In the genomic region with DNA sequence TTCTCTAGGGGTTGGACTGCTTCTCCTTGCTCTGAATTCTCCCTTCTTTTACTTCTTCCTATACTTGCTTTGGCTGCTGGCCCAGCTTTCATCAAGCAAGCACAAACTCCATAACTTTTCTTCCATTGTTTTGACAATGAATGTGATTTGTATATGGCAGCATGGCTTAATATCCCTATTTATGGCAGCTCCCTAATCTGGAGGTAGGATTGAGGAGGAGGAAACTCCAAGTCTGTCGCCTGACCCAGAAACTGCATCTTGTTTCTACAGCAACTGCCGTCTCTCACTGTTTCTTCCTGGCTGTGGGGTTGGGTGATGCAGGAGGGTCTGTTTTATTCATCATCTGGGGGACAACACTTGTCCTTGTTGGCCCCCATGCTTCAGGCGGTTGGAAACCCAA, we compare ENCODE assay signal across 13 mouse cellular contexts.
"Had no signal": no experiment of that assay in that cellular context is flagged by ENCODE, and none has a peak within 500 bp of the region (broad histone marks: within the 10 kb centered on the region; RNA-seq: fewer than 3 reads in every experiment).

No protein-coding gene starts in this region.

- H3K9me3 ChIP-seq: liver, embryonic 13.5 days had no signal

- DNase-seq: kidney, adult 18-20 months; kidney, adult 9 months; kidney, postnatal 14 days; kidney, postnatal 4 days; liver, embryonic 13.5 days; lung, adult 2 months; lung, postnatal 14 days; lung, postnatal 4 days; midbrain, embryonic 14.5 days; right cerebral cortex, postnatal 4 days; thymus, adult 18-20 months; thymus, postnatal 36 days had no signal

- H3K27ac ChIP-seq: liver, embryonic 13.5 days had no signal

- H3K27me3 ChIP-seq: liver, embryonic 13.5 days had no signal

- H3K4me1 ChIP-seq: liver, embryonic 13.5 days had no signal

- H3K4me2 ChIP-seq: liver, embryonic 13.5 days; midbrain, embryonic 11.5 days had no signal

- H3K4me3 ChIP-seq: liver, embryonic 13.5 days had no signal

- H3K36me3 ChIP-seq: liver, embryonic 13.5 days had no signal

- H3K9ac ChIP-seq: liver, embryonic 13.5 days had no signal
